Mouse (Mus musculus) forebrain, embryonic 16.5 days (tissue): ENCODE data around the gene Srf. TPM values are rescaled to one million over a fixed set of nuclear protein-coding genes. Genes with fewer than 3 reads are reported as not detected.
A peak's percentile ranks its signal among the peaks of the same experiment; 100 is the strongest.

Experiments
- ATAC-seq: fragments of 200-750 bp; cut with Nextera tagmentation; 2 replicates; pipeline ENCODE4 v1.8.0; 2017; ENCODE audit warnings: mild to moderate bottlenecking, moderate library complexity
- H3K27ac ChIP-seq: fragments of 300-500 bp; sonication (generic); 2 replicates; pipeline ENCODE4 v1.5.1; 2014; ENCODE audit warnings: low read length, control low read depth
- H3K27me3 ChIP-seq: fragments of 300-500 bp; sonication (generic); replicated peaks from 2 replicates; pipeline ENCODE4 v1.6.1; 2014; ENCODE audit warnings: low read length; ENCODE audit not compliant: control insufficient read depth, insufficient read depth
- H3K36me3 ChIP-seq: fragments of 300-500 bp; sonication (generic); 2 replicates; pipeline ENCODE4 v1.6.1; 2014; ENCODE audit not compliant: control insufficient read depth, insufficient read depth
- H3K4me1 ChIP-seq: fragments of 300-500 bp; sonication (generic); replicated peaks from 2 replicates; pipeline ENCODE4 v1.6.1; 2014; ENCODE audit warnings: low read length; ENCODE audit not compliant: control insufficient read depth, insufficient read depth
- H3K4me2 ChIP-seq: fragments of 300-500 bp; sonication (generic); 2 replicates; pipeline ENCODE4 v1.6.1; 2014; ENCODE audit warnings: mild to moderate bottlenecking, low read length, control low read depth
- H3K4me3 ChIP-seq: fragments of 300-500 bp; sonication (generic); replicated peaks from 2 replicates; pipeline ENCODE4 v1.5.1; 2014; ENCODE audit warnings: mild to moderate bottlenecking, low read length, control low read depth
- H3K9ac ChIP-seq: fragments of 300-500 bp; sonication (generic); replicated peaks from 2 replicates; pipeline ENCODE4 v1.6.1; 2014; ENCODE audit warnings: low read depth, low read length, control low read depth
- H3K9me3 ChIP-seq: fragments of 300-500 bp; sonication (generic); 2 replicates; pipeline ENCODE4 v1.6.1; 2016; ENCODE audit warnings: low read length; ENCODE audit not compliant: control insufficient read depth
- WGBS: fragments of 180-500 bp; shearing (Covaris S2); extraction: QIAGEN DNeasy Blood & Tissue Kit; methylation state at CpG from one replicate; pipeline ENCODE4 v1.1.7; 2014; 5-methylcytosine and 5-hydroxymethylcytosine counted together
- polyA plus RNA-seq: library from polyadenylated mRNA; unstranded; fragments of >200 nt; fragmentation: Nextera tagmentation; extraction: Ambion mirVana; gene quantifications from 2 replicates; pipeline ENCODE4 v1.2.1, GENCODE M21; 2015

Srf gene
- polyA plus RNA-seq, 1 experiment from 2014 or later: 3.4 TPM

- Histone ChIP-seq H3K9me3 (no peaks in the 10 kb centered on the region), H3K36me3 (peaks cover 16% of the 10 kb centered on the region), H3K27me3 (no peaks in the 10 kb centered on the region), H3K27ac (peak overlapping the region; percentile 65), H3K4me1 (peaks cover 31% of the 10 kb centered on the region), H3K9ac (peak overlapping the region; percentile 28; the same call in 1 of the 2 replicates), H3K4me3 (peak overlapping the region; percentile 40), H3K4me2 (peak overlapping the region; percentile 87)
- WGBS: 2% methylated on average over 24 of the region's 24 CpGs
- peak; percentile 83 for ATAC-seq
Measured at GRCm38 (mm10) chr17:46552841-46553423, 3.0 kb downstream of the Srf start.

DNA sequence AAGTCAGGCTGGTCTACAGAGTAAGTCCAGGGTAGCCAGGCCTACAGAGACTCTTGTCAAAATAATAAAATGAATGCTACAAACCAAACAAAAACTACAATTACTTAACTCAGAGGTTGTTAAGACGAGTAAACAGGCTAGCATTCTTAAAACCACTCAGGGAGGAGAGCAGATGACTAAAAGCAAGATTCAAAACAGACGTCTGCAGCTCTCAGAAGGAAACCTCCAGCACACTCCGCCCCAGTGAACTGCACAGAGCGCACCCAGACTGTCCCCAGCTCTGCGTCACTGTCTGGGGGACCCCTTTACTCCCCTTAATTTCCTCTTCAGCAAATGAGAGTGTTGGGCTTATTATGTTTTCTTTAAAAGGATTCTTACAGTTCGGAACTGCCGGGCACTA, 3.8 kb downstream of the Srf start:
- Histone ChIP-seq H3K27me3 (no peaks in the 10 kb centered on the region), H3K9me3 (no peaks in the 10 kb centered on the region), H3K36me3 (peaks cover 16% of the 10 kb centered on the region), H3K4me2 (no peak overlapping the region; the same call in 1 of the 2 replicates), H3K9ac (no peak overlapping the region), H3K4me3 (no peak overlapping the region), H3K27ac (no peak overlapping the region), H3K4me1 (peaks cover 32% of the 10 kb centered on the region)
- no peak for ATAC-seq
- WGBS: 73% methylated on average over 7 of the region's 7 CpGs

- no peak overlapping the region for H3K9ac ChIP-seq
- H3K4me3 ChIP-seq: no peak overlapping the region
- 91% methylated on average over 6 of the region's 6 CpGs for WGBS
- no peaks in the 10 kb centered on the region for H3K9me3 ChIP-seq
- H3K4me2 ChIP-seq: no peak overlapping the region
- no peaks in the 10 kb centered on the region for H3K27me3 ChIP-seq
- H3K36me3 ChIP-seq: peaks cover 16% of the 10 kb centered on the region
- H3K4me1 ChIP-seq: peaks cover 33% of the 10 kb centered on the region
- H3K27ac ChIP-seq: no peak overlapping the region
- no peak for ATAC-seq
Measured at GRCm38 (mm10) chr17:46551369-46551768, 4.6 kb downstream of the Srf start.

DNA sequence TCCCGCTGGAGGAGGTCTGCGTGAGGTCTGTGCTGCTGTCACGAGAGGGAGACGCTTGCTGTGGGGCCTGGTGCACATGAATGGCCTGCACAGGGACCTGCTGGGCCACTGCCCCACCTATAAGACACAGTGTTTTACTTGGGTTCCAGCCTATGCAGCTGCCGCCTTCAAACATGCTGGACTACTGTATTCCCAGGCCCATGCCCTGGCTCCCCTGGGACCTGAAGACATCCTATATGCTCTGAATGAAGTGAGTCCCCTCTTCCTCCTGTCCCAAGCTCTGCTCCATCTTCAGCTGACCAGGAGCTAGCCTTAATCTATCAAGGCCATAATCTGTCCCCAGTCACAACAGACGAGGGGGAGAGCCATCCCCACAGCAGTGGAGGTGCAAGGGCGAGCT, 5.1 kb downstream of the Srf start:
- Histone ChIP-seq H3K27me3 (no peaks in the 10 kb centered on the region), H3K27ac (no peak overlapping the region), H3K4me3 (no peak overlapping the region), H3K9me3 (no peaks in the 10 kb centered on the region), H3K36me3 (peaks cover 16% of the 10 kb centered on the region), H3K9ac (no peak overlapping the region), H3K4me2 (no peak overlapping the region), H3K4me1 (peaks cover 34% of the 10 kb centered on the region)
- no peak for ATAC-seq
- 90% methylated on average over 7 of the region's 7 CpGs for WGBS

DNA sequence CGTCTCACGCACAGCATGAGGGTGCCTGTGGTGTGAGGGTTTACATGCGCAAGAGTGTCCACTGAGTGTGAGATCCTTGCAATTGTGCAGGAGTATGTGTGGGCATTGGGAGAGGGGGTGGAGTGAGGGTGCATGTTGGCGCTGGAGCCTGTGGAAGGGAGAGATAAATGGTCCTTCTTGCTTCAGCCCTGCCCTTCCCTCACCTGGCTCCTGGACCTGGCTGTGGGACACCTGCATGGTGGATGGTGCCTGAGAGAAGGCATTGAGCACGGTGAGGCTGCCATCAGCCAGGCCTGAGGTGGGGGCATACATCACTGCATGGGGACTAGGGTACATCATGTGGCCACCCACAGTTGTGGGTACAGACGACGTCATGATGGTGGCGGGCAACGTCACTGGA, 6.3 kb downstream of the Srf start:
- H3K4me1 ChIP-seq: peaks cover 38% of the 10 kb centered on the region
- no peaks in the 10 kb centered on the region for H3K9me3 ChIP-seq
- no peak overlapping the region for H3K9ac ChIP-seq
- H3K4me3 ChIP-seq: no peak overlapping the region
- ATAC-seq: no peak
- H3K27ac ChIP-seq: no peak overlapping the region
- no peaks in the 10 kb centered on the region for H3K27me3 ChIP-seq
- H3K36me3 ChIP-seq: peaks cover 16% of the 10 kb centered on the region
- H3K4me2 ChIP-seq: no peak overlapping the region
- WGBS: 92% methylated on average over 9 of the region's 9 CpGs

- no peak overlapping the region for H3K27ac ChIP-seq
- no peak overlapping the region for H3K9ac ChIP-seq
- peaks cover 33% of the 10 kb centered on the region for H3K4me1 ChIP-seq
- ATAC-seq: no peak
- no peaks in the 10 kb centered on the region for H3K27me3 ChIP-seq
- peaks cover 16% of the 10 kb centered on the region for H3K36me3 ChIP-seq
- no peak overlapping the region for H3K4me3 ChIP-seq
- 23% methylated on average over 8 of the region's 8 CpGs for WGBS
- H3K9me3 ChIP-seq: no peaks in the 10 kb centered on the region
- H3K4me2 ChIP-seq: no peak overlapping the region
Measured at GRCm38 (mm10) chr17:46549193-46549592, 6.8 kb downstream of the Srf start.

- Histone ChIP-seq H3K4me2 (no peak overlapping the region), H3K36me3 (peaks cover 16% of the 10 kb centered on the region), H3K27ac (no peak overlapping the region), H3K9ac (no peak overlapping the region), H3K9me3 (no peaks in the 10 kb centered on the region), H3K27me3 (no peaks in the 10 kb centered on the region), H3K4me1 (peaks cover 29% of the 10 kb centered on the region), H3K4me3 (no peak overlapping the region)
- no peak for ATAC-seq
- WGBS: 58% methylated on average over 11 of the region's 11 CpGs
Measured at GRCm38 (mm10) chr17:46548741-46549140, 7.2 kb downstream of the Srf start.

GRCm38 (mm10) chr17:46547923-46548322, 8.1 kb downstream of the Srf start:
- no peak overlapping the region for H3K4me2 ChIP-seq
- WGBS: 20% methylated on average over 3 of the region's 3 CpGs
- no peak overlapping the region for H3K4me3 ChIP-seq
- H3K9me3 ChIP-seq: no peaks in the 10 kb centered on the region
- H3K27ac ChIP-seq: no peak overlapping the region
- H3K4me1 ChIP-seq: peaks cover 21% of the 10 kb centered on the region
- no peak for ATAC-seq
- no peaks in the 10 kb centered on the region for H3K27me3 ChIP-seq
- H3K9ac ChIP-seq: no peak overlapping the region
- H3K36me3 ChIP-seq: peaks cover 16% of the 10 kb centered on the region

DNA sequence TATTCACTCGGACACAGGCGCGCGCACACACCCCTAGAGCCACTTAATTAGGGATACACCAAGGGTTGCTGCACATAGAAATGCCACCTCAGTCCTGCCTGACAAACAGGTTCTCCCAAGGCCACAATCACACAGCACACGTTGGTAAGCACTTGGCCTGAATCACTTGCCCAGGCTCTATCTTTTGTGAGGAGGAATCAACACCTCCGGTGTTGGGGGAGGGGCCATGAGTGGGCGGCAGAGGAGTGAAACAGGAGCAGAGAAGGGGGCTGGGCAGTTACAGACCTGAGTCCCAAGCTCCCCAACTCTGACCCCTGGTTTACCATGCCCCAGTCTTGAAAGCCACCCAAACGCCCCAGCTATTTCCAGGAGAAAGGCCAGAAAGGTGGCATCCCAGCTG, 9.0 kb downstream of the Srf start:
- peaks cover 16% of the 10 kb centered on the region for H3K36me3 ChIP-seq
- H3K4me3 ChIP-seq: no peak overlapping the region
- WGBS: 12% methylated on average over 8 of the region's 8 CpGs
- no peaks in the 10 kb centered on the region for H3K9me3 ChIP-seq
- peaks cover 14% of the 10 kb centered on the region for H3K4me1 ChIP-seq
- H3K9ac ChIP-seq: no peak overlapping the region
- no peak for ATAC-seq
- no peak overlapping the region for H3K27ac ChIP-seq
- no peak overlapping the region for H3K4me2 ChIP-seq
- H3K27me3 ChIP-seq: no peaks in the 10 kb centered on the region

- no peak overlapping the region for H3K27ac ChIP-seq
- peaks cover 14% of the 10 kb centered on the region for H3K4me1 ChIP-seq
- no peaks in the 10 kb centered on the region for H3K27me3 ChIP-seq
- peak overlapping the region; percentile 93 for H3K9ac ChIP-seq
- peak overlapping the region; percentile 87 for H3K4me3 ChIP-seq
- H3K36me3 ChIP-seq: peaks cover 16% of the 10 kb centered on the region
- no peak for ATAC-seq
- peak overlapping the region; percentile 77 for H3K4me2 ChIP-seq
- WGBS: 6% methylated on average over 7 of the region's 7 CpGs
- H3K9me3 ChIP-seq: no peaks in the 10 kb centered on the region
Measured at GRCm38 (mm10) chr17:46546591-46546990, 9.4 kb downstream of the Srf start.
